Mouse (Mus musculus) CH12.LX (cell line): ENCODE measurements around the gene Shbg. TPM values are rescaled to one million over a fixed set of nuclear protein-coding genes. Genes with fewer than 3 reads are reported as not detected.

Experiments
- DNase-seq: peaks from one replicate; pipeline ENCODE4 v3.0.0-alpha.2; 2013; ENCODE audit errors: extremely low read depth
- H3K27ac ChIP-seq: 2 replicates; pipeline ENCODE4 v1.5.1; 2012; ENCODE audit warnings: low read depth, mild to moderate bottlenecking, control low read depth, moderate library complexity; ENCODE audit not compliant: insufficient read depth
- H3K27me3 ChIP-seq: replicated peaks from 2 replicates; pipeline ENCODE3; 2012; ENCODE audit warnings: inconsistent platforms
- H3K36me3 ChIP-seq, 2 experiments: replicated peaks in 1 of 2; 2 replicates each; pipeline versions ENCODE3 to v1.6.1; 2012; ENCODE audit warnings: inconsistent platforms in 1 of 2, low read length in 1 of 2, mild to moderate bottlenecking in 1 of 2, mixed read lengths in 1 of 2, moderate library complexity in 1 of 2; ENCODE audit not compliant: control insufficient read depth in 1 of 2, insufficient read depth in 1 of 2
- H3K4me1 ChIP-seq, 2 experiments: 2 replicates each; pipeline ENCODE4 v1.6.1; 2012; ENCODE audit warnings: inconsistent platforms in 1 of 2, moderate library complexity in 1 of 2; ENCODE audit not compliant: insufficient read depth in 2 of 2, control insufficient read depth in 1 of 2
- H3K4me2 ChIP-seq: 2 replicates; pipeline ENCODE4 v1.6.1; 2012; ENCODE audit warnings: low read depth, mild to moderate bottlenecking, control low read depth; ENCODE audit not compliant: poor library complexity, insufficient read depth, severe bottlenecking
- H3K4me3 ChIP-seq, 3 experiments: fragments of 150-350 bp in 1 of 3; sonication (generic) in 1 of 3; replicated peaks in 1 of 3; 2 replicates each; pipeline versions ENCODE3 to v1.5.1; 2011 to 2012; ENCODE audit warnings: low read depth in 2 of 3, low read length in 2 of 3, mild to moderate bottlenecking in 2 of 3, moderate library complexity in 2 of 3, control low read depth in 1 of 3, improper control_type of control experiment in 1 of 3, inconsistent platforms in 1 of 3, mixed read lengths in 1 of 3; ENCODE audit not compliant: poor library complexity in 1 of 3
- H3K79me2 ChIP-seq: replicated peaks from 2 replicates; pipeline ENCODE4 v1.6.1; 2012; ENCODE audit warnings: mild to moderate bottlenecking, moderate library complexity; ENCODE audit not compliant: control insufficient read depth, poor library complexity, insufficient read depth, severe bottlenecking; ENCODE audit errors: extremely low read depth
- H3K9ac ChIP-seq: 2 replicates; pipeline ENCODE4 v1.6.1; 2012; ENCODE audit warnings: low read depth, mild to moderate bottlenecking, control low read depth, moderate library complexity; ENCODE audit not compliant: insufficient read depth
- H3K9me3 ChIP-seq: replicated peaks from 2 replicates; pipeline ENCODE3; 2012; ENCODE audit warnings: low read length, inconsistent platforms, mixed read lengths
- BHLHE40 ChIP-seq: IDR thresholded peaks from 2 replicates; pipeline ENCODE4 v1.6.1; 2011; ENCODE audit warnings: mild to moderate bottlenecking, low read depth, low read length, improper control_type of control experiment
- CHD2 ChIP-seq: IDR thresholded peaks from 2 replicates; pipeline ENCODE4 v1.6.1; 2011; ENCODE audit warnings: low read length, improper control_type of control experiment
- ELF1 ChIP-seq: IDR thresholded peaks from 2 replicates; pipeline ENCODE4 v1.6.1; 2014; ENCODE audit warnings: low read depth, mild to moderate bottlenecking, inconsistent platforms, low read length, improper control_type of control experiment
- ETS1 ChIP-seq: conservative IDR thresholded peaks from 2 replicates; pipeline ENCODE4 v1.6.1; 2012; ENCODE audit warnings: low read depth, mild to moderate bottlenecking, inconsistent platforms, low read length, improper control_type of control experiment, moderate library complexity
- GABPA ChIP-seq: IDR thresholded peaks from 2 replicates; pipeline ENCODE4 v1.6.1; 2012; ENCODE audit warnings: low read depth, low read length, improper control_type of control experiment, inconsistent platforms; ENCODE audit not compliant: insufficient replicate concordance
- IRF4 ChIP-seq: IDR thresholded peaks from 2 replicates; pipeline ENCODE4 v1.6.1; 2014; ENCODE audit warnings: low read depth, mild to moderate bottlenecking, inconsistent platforms, low read length, improper control_type of control experiment
- JUND ChIP-seq: conservative IDR thresholded peaks from 2 replicates; pipeline ENCODE4 v1.6.1; 2011; ENCODE audit warnings: low read depth, low read length, improper control_type of control experiment
- MAFK ChIP-seq: IDR thresholded peaks from 2 replicates; pipeline ENCODE4 v1.6.1; 2011; ENCODE audit warnings: low read length, improper control_type of control experiment; ENCODE audit not compliant: insufficient replicate concordance
- MAX ChIP-seq: IDR thresholded peaks from 2 replicates; pipeline ENCODE4 v1.6.1; 2011; ENCODE audit warnings: low read length, improper control_type of control experiment
- MAZ ChIP-seq: IDR thresholded peaks from 2 replicates; pipeline ENCODE4 v1.6.1; 2012; ENCODE audit warnings: low read depth, mild to moderate bottlenecking, inconsistent platforms, low read length, improper control_type of control experiment, moderate library complexity
- MXI1 ChIP-seq: IDR thresholded peaks from 2 replicates; pipeline ENCODE4 v1.6.1; 2011; ENCODE audit warnings: mild to moderate bottlenecking, low read depth, low read length, improper control_type of control experiment
- MYC ChIP-seq: IDR thresholded peaks from 2 replicates; pipeline ENCODE4 v1.6.1; 2011; ENCODE audit warnings: low read depth, mild to moderate bottlenecking, improper control_type of control experiment, low read length
- PAX5 ChIP-seq: IDR thresholded peaks from 2 replicates; pipeline ENCODE4 v1.6.1; 2012; ENCODE audit warnings: low read length, inconsistent platforms, mixed read lengths
- POLR2A ChIP-seq: IDR thresholded peaks from 2 replicates; pipeline ENCODE4 v1.6.1; 2011; ENCODE audit warnings: low read depth, mild to moderate bottlenecking, improper control_type of control experiment, low read length
- POLR2AphosphoS2 ChIP-seq: IDR thresholded peaks from 2 replicates; pipeline ENCODE4 v1.6.1; 2011; ENCODE audit warnings: low read depth, low read length, improper control_type of control experiment
- RAD21 ChIP-seq: IDR thresholded peaks from 2 replicates; pipeline ENCODE4 v1.6.1; 2011; ENCODE audit warnings: low read depth, mild to moderate bottlenecking, low read length, improper control_type of control experiment, moderate library complexity
- TCF12 ChIP-seq: IDR thresholded peaks from 2 replicates; pipeline ENCODE4 v1.6.1; 2014; ENCODE audit warnings: low read depth, mild to moderate bottlenecking, inconsistent platforms, low read length, improper control_type of control experiment
- UBTF ChIP-seq: IDR thresholded peaks from 2 replicates; pipeline ENCODE4 v1.6.1; 2012; ENCODE audit warnings: low read depth, mild to moderate bottlenecking, inconsistent platforms, low read length, improper control_type of control experiment, moderate library complexity
- USF1 ChIP-seq: IDR thresholded peaks from 2 replicates; pipeline ENCODE4 v1.6.1; 2014; ENCODE audit warnings: low read depth, mild to moderate bottlenecking, inconsistent platforms, low read length, improper control_type of control experiment
- ZC3H11A ChIP-seq: IDR thresholded peaks from 2 replicates; pipeline ENCODE4 v1.6.1; 2012; ENCODE audit warnings: low read depth, mild to moderate bottlenecking, inconsistent platforms, low read length, improper control_type of control experiment
- ZKSCAN1 ChIP-seq: IDR thresholded peaks from 2 replicates; pipeline ENCODE4 v1.6.1; 2012; ENCODE audit warnings: low read depth, inconsistent platforms, low read length, improper control_type of control experiment, borderline replicate concordance
- ZMIZ1 ChIP-seq: IDR thresholded peaks from 2 replicates; pipeline ENCODE4 v1.6.1; 2012; ENCODE audit warnings: low read depth, mild to moderate bottlenecking, inconsistent platforms, low read length, improper control_type of control experiment
- dilution Hi-C: fragments of 300-500 bp; cut with MboI; formaldehyde crosslinking; loops from 2 replicates; pipeline ENCODE4 v1.14.3; 2020; ENCODE audit warnings: low sequenced_read_pairs; ENCODE audit not compliant: extremely low pct_unique_long_range_greater_than_20kb, extremely low pct_ligation_motif_present
- in situ Hi-C: fragments of 300-500 bp; cut with MboI; formaldehyde crosslinking; loops from 3 replicates; pipeline ENCODE4 v1.14.3; 2019; ENCODE audit warnings: low sequenced_read_pairs, low pct_ligation_motif_present, low pct_unique_long_range_greater_than_20kb, mixed read lengths
- polyA plus RNA-seq: library from polyadenylated mRNA; unstranded; fragments of >175 nt; gene quantifications from 2 replicates; pipeline ENCODE4 v1.2.1, GENCODE M21; 2012; ENCODE audit warnings: low read depth; ENCODE audit not compliant: insufficient read length
- total RNA-seq, 2 experiments: library from RNA; depleted of rRNA; stranded (reverse); fragments of 300-350 nt in 1 of 2; fragments of >200 nt in 1 of 2; gene quantifications; 2 replicates each; pipeline ENCODE4 v1.2.3; 2012 to 2014

Gene Shbg
- total and polyA plus RNA-seq, 3 experiments = not detected

DNA sequence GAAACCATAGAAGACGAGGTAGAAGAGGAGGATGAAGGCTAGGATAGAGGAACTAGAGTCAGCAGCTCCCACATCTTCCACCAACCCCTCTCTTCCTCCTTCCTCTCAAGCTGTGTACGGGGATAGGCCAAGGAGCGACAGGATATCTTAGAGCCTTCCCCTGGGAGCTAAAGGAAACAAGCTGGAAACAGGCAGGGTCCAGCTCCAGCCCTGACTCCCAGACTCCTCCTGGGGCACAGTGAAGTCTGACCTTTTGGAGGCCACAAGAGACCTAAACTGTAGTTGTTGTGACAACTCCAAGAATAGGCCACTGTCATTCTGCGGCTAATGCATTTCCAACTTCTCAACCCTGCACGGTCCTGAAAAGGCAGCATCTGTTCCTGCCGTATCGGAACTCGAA, 14.2 kb downstream of the Shbg start:
- peaks cover 9 to 14% of the 10 kb centered on the region in 2 experiments for H3K4me1 ChIP-seq
- peaks cover 67% of the 10 kb centered on the region for H3K27me3 ChIP-seq
- TF ChIP-seq ELF1 (no peak), UBTF (no peak), TCF12 (no peak), ETS1 (no peak), ZMIZ1 (no peak), GABPA (no peak), MAX (no peak), USF1 (no peak), PAX5 (no peak), POLR2AphosphoS2 (no peak), MXI1 (no peak), ZKSCAN1 (no peak), MAFK (no peak)
- H3K36me3 ChIP-seq = no peaks in the 10 kb centered on the region
- H3K27ac ChIP-seq = no peak overlapping the region
- no peaks in the 10 kb centered on the region for H3K9me3 ChIP-seq
- no peak overlapping the region for H3K4me2 ChIP-seq
- in situ Hi-C loops = no loop called here
- DNase-seq = no peak
- H3K79me2 ChIP-seq = no peaks in the 10 kb centered on the region
- dilution Hi-C loops = no loop called here
- no peak overlapping the region for H3K9ac ChIP-seq
- H3K4me3 ChIP-seq = no peak overlapping the region

DNA sequence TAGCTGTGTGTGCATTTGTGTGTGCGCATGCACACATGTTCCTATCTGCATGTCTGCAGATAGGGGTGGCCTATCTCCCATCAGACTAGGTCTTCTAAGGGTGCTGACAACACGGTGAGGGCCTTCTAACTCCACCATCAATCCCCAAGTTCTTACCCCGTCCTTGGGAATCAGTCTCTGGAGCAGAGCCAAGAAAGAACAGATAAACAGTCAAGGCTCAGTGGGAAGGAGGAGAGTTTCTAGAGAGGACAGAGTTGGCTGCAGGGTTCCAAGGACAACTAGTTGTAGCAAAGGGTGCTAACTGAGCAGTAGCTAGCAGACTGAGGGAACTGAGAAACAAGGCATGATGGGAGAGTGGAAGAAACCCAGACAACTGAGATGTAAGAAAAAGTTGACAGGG, 15.9 kb downstream of the Shbg start:
- no peaks in the 10 kb centered on the region for H3K79me2 ChIP-seq
- no peak for DNase-seq
- no peaks in the 10 kb centered on the region for H3K9me3 ChIP-seq
- no peak overlapping the region for H3K9ac ChIP-seq
- in situ Hi-C loops = no loop called here
- no peak overlapping the region for H3K27ac ChIP-seq
- no peaks in the 10 kb centered on the region for H3K36me3 ChIP-seq
- H3K4me1 ChIP-seq = peaks cover 9 to 14% of the 10 kb centered on the region in 2 experiments
- no peak overlapping the region for H3K4me2 ChIP-seq
- H3K4me3 ChIP-seq = no peak overlapping the region
- no peak for TF ChIP-seq MYC
- no peak for TF ChIP-seq ETS1
- no peak for TF ChIP-seq MAFK
- no peak for TF ChIP-seq JUND
- TF ChIP-seq CHD2 = no peak
- TF ChIP-seq TCF12 = no peak
- no peak for TF ChIP-seq MAZ
- TF ChIP-seq GABPA = no peak
- no peak for TF ChIP-seq RAD21
- TF ChIP-seq BHLHE40 = no peak
- TF ChIP-seq POLR2A = no peak
- no peak for TF ChIP-seq ZC3H11A
- no peak for TF ChIP-seq IRF4
- peaks cover 54% of the 10 kb centered on the region for H3K27me3 ChIP-seq
- dilution Hi-C loops = no loop called here
